Mouse (Mus musculus) cerebellum, adult 9-11 months (tissue): Measurements from ENCODE around the gene Ift80.
"Not testable (repeated sequence)": the region's sequence is repeated elsewhere in the genome, so short reads cannot be mapped to it uniquely, and the experiment has no call there.

ENCODE experiments used
- DNase-seq: peaks from one replicate; pipeline ENCODE4 v3.0.0; 2022

The Ift80 gene

GRCm38 (mm10) chr3:68980898-68981297 lies 23.5 kb downstream of the Ift80 start:
- no peak for DNase-seq

GRCm38 (mm10) chr3:68979187-68979586 lies 25.2 kb downstream of the Ift80 start:
- no peak for DNase-seq

GRCm38 (mm10) chr3:68977696-68978095 lies 26.7 kb downstream of the Ift80 start:
- DNase-seq = no peak

- DNase-seq = no peak
Observed at GRCm38 (mm10) chr3:68975533-68976490, 28.6 kb downstream of the Ift80 start.

GRCm38 (mm10) chr3:68974639-68975532 lies 29.5 kb downstream of the Ift80 start:
- no peak for DNase-seq

GRCm38 (mm10) chr3:68973574-68973973 lies 30.8 kb downstream of the Ift80 start:
- DNase-seq = no peak

- no peak for DNase-seq
Observed at GRCm38 (mm10) chr3:68969091-68969590, 35.2 kb downstream of the Ift80 start.

- no peak for DNase-seq
Observed at GRCm38 (mm10) chr3:68967404-68967803, 37.0 kb downstream of the Ift80 start.

- no peak for DNase-seq
Observed at GRCm38 (mm10) chr3:68966527-68967285, 37.7 kb downstream of the Ift80 start.

GRCm38 (mm10) chr3:68964682-68965081 lies 39.7 kb downstream of the Ift80 start:
- no peak for DNase-seq

- DNase-seq = no peak
Observed at GRCm38 (mm10) chr3:68957413-68957812, 47.0 kb downstream of the Ift80 start.

GRCm38 (mm10) chr3:68956454-68956853 lies 47.9 kb downstream of the Ift80 start:
- no peak for DNase-seq

- no peak for DNase-seq
Observed at GRCm38 (mm10) chr3:68954487-68954886, 49.9 kb downstream of the Ift80 start.

GRCm38 (mm10) chr3:68952707-68953106 lies 51.7 kb downstream of the Ift80 start:
- no peak for DNase-seq

- not testable (repeated sequence) for DNase-seq
Observed at GRCm38 (mm10) chr3:68951971-68952370, 52.4 kb downstream of the Ift80 start.

- no peak for DNase-seq
Observed at GRCm38 (mm10) chr3:68949381-68949780, 55.0 kb downstream of the Ift80 start.

GRCm38 (mm10) chr3:68948918-68949317 lies 55.5 kb downstream of the Ift80 start:
- no peak for DNase-seq

- DNase-seq = no peak
Observed at GRCm38 (mm10) chr3:68941867-68942266, 62.5 kb downstream of the Ift80 start.

GRCm38 (mm10) chr3:68940311-68940710 lies 64.1 kb downstream of the Ift80 start:
- DNase-seq = no peak

GRCm38 (mm10) chr3:68939312-68939711 lies 65.1 kb downstream of the Ift80 start:
- DNase-seq = no peak

- no peak for DNase-seq
Observed at GRCm38 (mm10) chr3:68936709-68937108, 67.7 kb downstream of the Ift80 start.

- DNase-seq = no peak
Observed at GRCm38 (mm10) chr3:68935498-68935897, 68.9 kb downstream of the Ift80 start.

GRCm38 (mm10) chr3:68934259-68934658 lies 70.1 kb downstream of the Ift80 start:
- DNase-seq = no peak
